ENCODE assay signal across 20 mouse cellular contexts in the genomic region with DNA sequence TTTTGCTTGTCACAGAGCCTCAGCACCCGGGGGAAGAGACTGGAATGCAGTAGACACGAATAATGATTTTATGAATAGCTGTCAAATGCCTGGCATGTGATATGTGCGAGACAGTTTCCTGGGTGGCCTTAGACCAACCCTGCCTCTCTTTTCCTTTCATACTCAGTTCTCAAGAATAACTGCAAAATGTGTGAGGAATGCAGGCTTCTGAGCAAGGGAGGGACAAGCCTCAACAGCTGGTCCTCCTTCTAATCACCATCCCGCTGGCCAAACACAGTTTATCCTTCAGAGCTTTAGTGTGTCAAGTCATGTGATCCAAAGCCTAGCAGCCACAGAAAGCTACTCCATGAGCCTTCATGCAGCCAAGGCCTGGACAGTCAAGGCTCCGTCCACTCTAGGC.
DNase-seq lines count a peak whose midpoint lies in the region; ATAC-seq and TF ChIP-seq lines count a peak whose summit lies in the region.
"Had no signal": no experiment of that assay in that cellular context is flagged by ENCODE, and none has a peak within 500 bp of the region (broad histone marks: within the 10 kb centered on the region; RNA-seq: fewer than 3 reads in every experiment).

No protein-coding gene starts in this region.

- TF ChIP-seq EP300 in lung, postnatal 0 days (IDR thresholded peaks at IDR 0.05), result no peak

- TF ChIP-seq POLR2A in kidney, adult 2 months (IDR thresholded peaks at IDR 0.05; ENCODE audit: low read depth, low read length), result no peak

- no peak overlapping the region for H3K27ac ChIP-seq in forebrain, embryonic 12.5 days
- no peak overlapping the region for H3K27ac ChIP-seq in forebrain, embryonic 10.5 days
- H3K27ac ChIP-seq in kidney, embryonic 15.5 days, result no peak overlapping the region
- no peak overlapping the region for H3K27ac ChIP-seq in kidney, adult 2 months (ENCODE audit: insufficient read depth, low read depth, low read length)
- 0 out of 2 replicates have a peak overlapping the region, but pooled peaks have one; percentile 6 for H3K27ac ChIP-seq in embryonic facial prominence, embryonic 10.5 days (replicated peaks)
- H3K27ac ChIP-seq in lung, postnatal 0 days (ENCODE audit: low read length), result no peak overlapping the region
- no peak overlapping the region for H3K27ac ChIP-seq in layer of hippocampus, adult 2 months
- H3K27ac ChIP-seq: heart, adult 2 months; limb, embryonic 15.5 days; neural tube, embryonic 13.5 days had no signal

- H3K27me3 ChIP-seq in forebrain, embryonic 12.5 days, result peaks cover 4% of the 10 kb centered on the region
- H3K27me3 ChIP-seq in forebrain, embryonic 10.5 days (ENCODE audit: poor library complexity, severe bottlenecking), result no peaks in the 10 kb centered on the region
- H3K27me3 ChIP-seq in kidney, embryonic 15.5 days, result no peaks in the 10 kb centered on the region
- H3K27me3 ChIP-seq in kidney, adult 2 months (replicated peaks; ENCODE audit: control insufficient read depth, insufficient read depth, low read length), result no peaks in the 10 kb centered on the region
- no peaks in the 10 kb centered on the region for H3K27me3 ChIP-seq in embryonic facial prominence, embryonic 10.5 days (replicated peaks; ENCODE audit: low read depth, poor library complexity, severe bottlenecking)
- H3K27me3 ChIP-seq in lung, postnatal 0 days (replicated peaks; ENCODE audit: insufficient read depth, low read length), result no peaks in the 10 kb centered on the region
- H3K27me3 ChIP-seq: limb, embryonic 15.5 days; neural tube, embryonic 13.5 days had no signal

- WGBS in forebrain, embryonic 12.5 days, result 75% methylated on average over 5 of the region's 5 CpGs
- 87% methylated on average over 5 of the region's 5 CpGs for WGBS in forebrain, embryonic 10.5 days
- 57% methylated on average over 5 of the region's 5 CpGs for WGBS in kidney, embryonic 15.5 days
- 68% methylated on average over 5 of the region's 5 CpGs for WGBS in kidney, adult 2 months
- WGBS in embryonic facial prominence, embryonic 10.5 days, result 79% methylated on average over 5 of the region's 5 CpGs
- WGBS in lung, postnatal 0 days, result 27% methylated on average over 5 of the region's 5 CpGs

- no peak overlapping the region for H3K9ac ChIP-seq in forebrain, embryonic 12.5 days
- H3K9ac ChIP-seq in kidney, embryonic 15.5 days, result no peak overlapping the region
- H3K9ac ChIP-seq in lung, postnatal 0 days (replicated peaks; ENCODE audit: low read depth), result no peak overlapping the region
- H3K9ac ChIP-seq: limb, embryonic 15.5 days; neural tube, embryonic 13.5 days had no signal

- H3K4me1 ChIP-seq in forebrain, embryonic 12.5 days, result no peaks in the 10 kb centered on the region
- peaks cover 12% of the 10 kb centered on the region for H3K4me1 ChIP-seq in forebrain, embryonic 10.5 days
- no peaks in the 10 kb centered on the region for H3K4me1 ChIP-seq in kidney, embryonic 15.5 days
- no peaks in the 10 kb centered on the region for H3K4me1 ChIP-seq in kidney, adult 2 months (ENCODE audit: control insufficient read depth, insufficient read depth, low read length)
- peaks cover 12% of the 10 kb centered on the region for H3K4me1 ChIP-seq in embryonic facial prominence, embryonic 10.5 days
- no peaks in the 10 kb centered on the region for H3K4me1 ChIP-seq in lung, postnatal 0 days (ENCODE audit: insufficient read depth, low read depth, low read length)
- H3K4me1 ChIP-seq: neural tube, embryonic 13.5 days had no signal

- 0 out of 2 replicates have a peak, but pooled peaks have one; percentile 11 for ATAC-seq in forebrain, embryonic 12.5 days (ENCODE audit: low FRiP score)
- ATAC-seq in kidney, embryonic 15.5 days (replicated peaks; ENCODE audit: low FRiP score), result 0 out of 2 replicates have a peak, but pooled peaks have one; percentile 4
- ATAC-seq in lung, postnatal 0 days, result peak; percentile 91
- ATAC-seq: midbrain, embryonic 16.5 days; Patski had no signal

- no peak for TF ChIP-seq CTCF in kidney, adult 2 months (conservative IDR thresholded peaks at IDR 0.05; ENCODE audit: insufficient read depth, insufficient read length, low read depth, low read length)
- TF ChIP-seq CTCF in lung, postnatal 0 days (IDR thresholded peaks at IDR 0.05), result no peak
- TF ChIP-seq CTCF in layer of hippocampus, adult 2 months (conservative IDR thresholded peaks at IDR 0.05), result no peak

- DNase-seq in forebrain, embryonic 10.5 days (ENCODE audit: extremely low spot score, low spot score), result no peak
- no peak for DNase-seq in kidney, adult 2 months
- DNase-seq in embryonic facial prominence, embryonic 10.5 days (ENCODE audit: low spot score), result no peak
- peak; percentile 88 for DNase-seq in lung, postnatal 0 days (ENCODE audit: low spot score)
- no peak for DNase-seq in layer of hippocampus, adult 2 months (ENCODE audit: low spot score in 2 of 2)
- no peak for DNase-seq in cerebellum, adult 9-10 months
- DNase-seq: cerebellum, adult 11 months; embryo, embryonic 11 days; heart, adult 2 months; heart, postnatal 4 days; kidney, adult 11 months; layer of hippocampus, postnatal 36 days; thymus, postnatal 4 days had no signal

- H3K36me3 ChIP-seq in forebrain, embryonic 12.5 days (replicated peaks), result no peaks in the 10 kb centered on the region
- H3K36me3 ChIP-seq in forebrain, embryonic 10.5 days (replicated peaks), result no peaks in the 10 kb centered on the region
- no peaks in the 10 kb centered on the region for H3K36me3 ChIP-seq in kidney, embryonic 15.5 days
- no peaks in the 10 kb centered on the region for H3K36me3 ChIP-seq in kidney, adult 2 months (ENCODE audit: control insufficient read depth, insufficient read depth, low read length)
- H3K36me3 ChIP-seq in embryonic facial prominence, embryonic 10.5 days (replicated peaks), result no peaks in the 10 kb centered on the region
- H3K36me3 ChIP-seq in lung, postnatal 0 days (ENCODE audit: insufficient read depth, low read length), result no peaks in the 10 kb centered on the region
- H3K36me3 ChIP-seq: limb, embryonic 15.5 days; neural tube, embryonic 13.5 days had no signal

- no peak overlapping the region for H3K4me3 ChIP-seq in forebrain, embryonic 12.5 days (replicated peaks)
- H3K4me3 ChIP-seq in forebrain, embryonic 10.5 days, result no peak overlapping the region
- no peak overlapping the region for H3K4me3 ChIP-seq in kidney, embryonic 15.5 days (replicated peaks)
- H3K4me3 ChIP-seq in kidney, adult 2 months (ENCODE audit: insufficient read depth, low read depth, low read length), result no peak overlapping the region
- H3K4me3 ChIP-seq in embryonic facial prominence, embryonic 10.5 days, result no peak overlapping the region
- no peak overlapping the region for H3K4me3 ChIP-seq in lung, postnatal 0 days (ENCODE audit: low read depth, low read length)
- no peak overlapping the region for H3K4me3 ChIP-seq in layer of hippocampus, adult 2 months
- H3K4me3 ChIP-seq: erythroblast, embryonic 14.5 days; heart, adult 2 months; limb, embryonic 15.5 days; neural tube, embryonic 13.5 days had no signal

- no peaks in the 10 kb centered on the region for H3K9me3 ChIP-seq in forebrain, embryonic 12.5 days
- no peaks in the 10 kb centered on the region for H3K9me3 ChIP-seq in forebrain, embryonic 10.5 days
- no peaks in the 10 kb centered on the region for H3K9me3 ChIP-seq in kidney, embryonic 15.5 days (replicated peaks)
- H3K9me3 ChIP-seq in embryonic facial prominence, embryonic 10.5 days, result no peaks in the 10 kb centered on the region
- H3K9me3 ChIP-seq in lung, postnatal 0 days (ENCODE audit: low read length), result no peaks in the 10 kb centered on the region
- H3K9me3 ChIP-seq: limb, embryonic 15.5 days; neural tube, embryonic 13.5 days had no signal

- H3K4me2 ChIP-seq in forebrain, embryonic 12.5 days, result no peak overlapping the region
- H3K4me2 ChIP-seq in kidney, embryonic 15.5 days, result no peak overlapping the region
- no peak overlapping the region for H3K4me2 ChIP-seq in lung, postnatal 0 days (replicated peaks; ENCODE audit: low read depth, low read length)
- H3K4me2 ChIP-seq: limb, embryonic 15.5 days; neural tube, embryonic 13.5 days had no signal

Comparison
In these comparisons a context has a peak if more than half of its experiments do, and no peak if none do; other contexts are left out.
1. ATAC-seq: peak in every context shown above with its lines; median percentile 91 in lung, postnatal 0 days; 11 in forebrain, embryonic 12.5 days; 4 in kidney, embryonic 15.5 days.